Mouse (Mus musculus): ENCODE results near the gene Igsf9. TPM values are rescaled to one million over a fixed set of nuclear protein-coding genes. Genes with fewer than 3 reads are reported as not detected.

The Igsf9 gene
- polyA plus RNA-seq, 1 experiment from 2014 or later = 47.8 TPM

- 81% methylated on average over 7 of the region's 7 CpGs for WGBS
- no peak for ATAC-seq (ENCODE audit: low FRiP score)
Measured at GRCm38 (mm10) chr1:172475054-172475741, 6.4 kb upstream of the Igsf9 start, which contains the start of gene Slamf9. Gene Slamf9, plus strand, starts transcription at chr1:172475358.

GRCm38 (mm10) chr1:172478020-172478419 is 3.6 kb upstream of the Igsf9 start:
- H3K27ac ChIP-seq (ENCODE audit: low read depth, low read length) = no peak overlapping the region
- 80% methylated on average over 5 of the region's 5 CpGs for WGBS
- H3K4me1 ChIP-seq (replicated peaks; ENCODE audit: control insufficient read depth, insufficient read depth, low read length) = no peaks in the 10 kb centered on the region
- 0 out of 2 replicates have a peak, but pooled peaks cover 2% of the 10 kb centered on the region for H3K27me3 ChIP-seq (ENCODE audit: control insufficient read depth, insufficient read depth, low read length)
- no peaks in the 10 kb centered on the region for H3K36me3 ChIP-seq (ENCODE audit: control insufficient read depth, insufficient read depth, low read length)
- H3K9me3 ChIP-seq (ENCODE audit: control insufficient read depth, low read length) = no peaks in the 10 kb centered on the region
- no peak overlapping the region for H3K4me3 ChIP-seq (ENCODE audit: low read depth, low read length)
- ATAC-seq (ENCODE audit: low FRiP score) (no peak), DNase-seq (ENCODE audit: low spot score) (no peak)
- H3K4me2 ChIP-seq (replicated peaks; ENCODE audit: low read depth, low read length) = no peak overlapping the region
- H3K9ac ChIP-seq (ENCODE audit: low read depth, low read length) = no peak overlapping the region

More at GRCm38 (mm10) chr1:172475054-172475741, 6.4 kb upstream of the Igsf9 start, which contains the start of gene Slamf9:
- H3K4me3 ChIP-seq (ENCODE audit: low read depth, low read length) = no peak within 1 kb of the TSS
- H3K9me3 ChIP-seq (ENCODE audit: control insufficient read depth, low read length) = no peaks in the 10 kb centered on the region
- H3K4me2 ChIP-seq (replicated peaks; ENCODE audit: low read depth, low read length) = no peak within 1 kb of the TSS
- no peaks in the 10 kb centered on the region for H3K27me3 ChIP-seq (ENCODE audit: control insufficient read depth, insufficient read depth, low read length)
- H3K9ac ChIP-seq (ENCODE audit: low read depth, low read length) = no peak within 1 kb of the TSS
- no peaks in the 10 kb centered on the region for H3K36me3 ChIP-seq (ENCODE audit: control insufficient read depth, insufficient read depth, low read length)
- H3K4me1 ChIP-seq (replicated peaks; ENCODE audit: control insufficient read depth, insufficient read depth, low read length) = no peaks in the 10 kb centered on the region
- DNase-seq (ENCODE audit: low spot score) = no peak
- H3K27ac ChIP-seq (ENCODE audit: low read depth, low read length) = no peak within 1 kb of the TSS

- DNase-seq (ENCODE audit: low spot score) = no peak
- 88% methylated on average over 4 of the region's 4 CpGs for WGBS
- no peak overlapping the region for H3K9ac ChIP-seq (ENCODE audit: low read depth, low read length)
- H3K27ac ChIP-seq (ENCODE audit: low read depth, low read length) = no peak overlapping the region
- H3K4me2 ChIP-seq (replicated peaks; ENCODE audit: low read depth, low read length) = no peak overlapping the region
- H3K36me3 ChIP-seq (ENCODE audit: control insufficient read depth, insufficient read depth, low read length) = no peaks in the 10 kb centered on the region
- H3K4me1 ChIP-seq (replicated peaks; ENCODE audit: control insufficient read depth, insufficient read depth, low read length) = peaks cover 8% of the 10 kb centered on the region
- H3K9me3 ChIP-seq (ENCODE audit: control insufficient read depth, low read length) = no peaks in the 10 kb centered on the region
- no peak for ATAC-seq (ENCODE audit: low FRiP score)
- H3K27me3 ChIP-seq (ENCODE audit: control insufficient read depth, insufficient read depth, low read length) = 0 out of 2 replicates have a peak, but pooled peaks cover 2% of the 10 kb centered on the region
- no peak overlapping the region for H3K4me3 ChIP-seq (ENCODE audit: low read depth, low read length)
Measured at GRCm38 (mm10) chr1:172480376-172480775, 1.2 kb upstream of the Igsf9 start.

- Histone ChIP-seq H3K9ac (ENCODE audit: low read depth, low read length) (peak overlapping the region; percentile 62), H3K9me3 (ENCODE audit: control insufficient read depth, low read length) (no peaks in the 10 kb centered on the region), H3K36me3 (ENCODE audit: control insufficient read depth, insufficient read depth, low read length) (no peaks in the 10 kb centered on the region), H3K27ac (ENCODE audit: low read depth, low read length) (no peak overlapping the region), H3K27me3 (ENCODE audit: control insufficient read depth, insufficient read depth, low read length) (0 out of 2 replicates have a peak, but pooled peaks cover 2% of the 10 kb centered on the region), H3K4me2 (replicated peaks; ENCODE audit: low read depth, low read length) (peak overlapping the region; percentile 86), H3K4me1 (replicated peaks; ENCODE audit: control insufficient read depth, insufficient read depth, low read length) (peaks cover 15% of the 10 kb centered on the region), H3K4me3 (ENCODE audit: low read depth, low read length) (peak overlapping the region; percentile 62; the same call in 1 of the 2 replicates)
- WGBS = 18% methylated on average over 13 of the region's 13 CpGs
- no peak for DNase-seq (ENCODE audit: low spot score)
- no peak for ATAC-seq (ENCODE audit: low FRiP score)
Measured at GRCm38 (mm10) chr1:172481111-172481510, 477 bp upstream of the Igsf9 start.

GRCm38 (mm10) chr1:172482518-172483360 is 1.2 kb downstream of the Igsf9 start:
- H3K9ac ChIP-seq (ENCODE audit: low read depth, low read length) = peak overlapping the region; percentile 80
- peak overlapping the region; percentile 62 for H3K4me3 ChIP-seq (ENCODE audit: low read depth, low read length)
- H3K4me1 ChIP-seq (replicated peaks; ENCODE audit: control insufficient read depth, insufficient read depth, low read length) = peaks cover 22% of the 10 kb centered on the region
- WGBS = 3% methylated on average over 12 of the region's 12 CpGs
- no peaks in the 10 kb centered on the region for H3K9me3 ChIP-seq (ENCODE audit: control insufficient read depth, low read length)
- peak; percentile 37 for DNase-seq (ENCODE audit: low spot score)
- ATAC-seq (ENCODE audit: low FRiP score) = peak; percentile 2; the same call in 1 of the 2 replicates
- H3K36me3 ChIP-seq (ENCODE audit: control insufficient read depth, insufficient read depth, low read length) = no peaks in the 10 kb centered on the region
- H3K4me2 ChIP-seq (replicated peaks; ENCODE audit: low read depth, low read length) = peak overlapping the region; percentile 86
- H3K27ac ChIP-seq (ENCODE audit: low read depth, low read length) = peak overlapping the region; percentile 58; the same call in 1 of the 2 replicates
- H3K27me3 ChIP-seq (ENCODE audit: control insufficient read depth, insufficient read depth, low read length) = 0 out of 2 replicates have a peak, but pooled peaks cover 2% of the 10 kb centered on the region

- peak overlapping the region; percentile 86 for H3K4me2 ChIP-seq (replicated peaks; ENCODE audit: low read depth, low read length)
- DNase-seq (ENCODE audit: low spot score) (peak; percentile 26), ATAC-seq (ENCODE audit: low FRiP score) (no peak)
- peak overlapping the region; percentile 58; the same call in 1 of the 2 replicates for H3K27ac ChIP-seq (ENCODE audit: low read depth, low read length)
- H3K4me1 ChIP-seq (replicated peaks; ENCODE audit: control insufficient read depth, insufficient read depth, low read length) = peaks cover 22% of the 10 kb centered on the region
- 0 out of 2 replicates have a peak, but pooled peaks cover 2% of the 10 kb centered on the region for H3K27me3 ChIP-seq (ENCODE audit: control insufficient read depth, insufficient read depth, low read length)
- peak overlapping the region; percentile 80 for H3K9ac ChIP-seq (ENCODE audit: low read depth, low read length)
- 4% methylated on average over 4 of the region's 4 CpGs for WGBS
- H3K4me3 ChIP-seq (ENCODE audit: low read depth, low read length) = peak overlapping the region; percentile 62
- no peaks in the 10 kb centered on the region for H3K36me3 ChIP-seq (ENCODE audit: control insufficient read depth, insufficient read depth, low read length)
- no peaks in the 10 kb centered on the region for H3K9me3 ChIP-seq (ENCODE audit: control insufficient read depth, low read length)
Measured at GRCm38 (mm10) chr1:172483361-172483660, 1.7 kb downstream of the Igsf9 start.

- H3K27ac ChIP-seq (ENCODE audit: low read depth, low read length) = no peak overlapping the region
- no peaks in the 10 kb centered on the region for H3K9me3 ChIP-seq (ENCODE audit: control insufficient read depth, low read length)
- 0 out of 2 replicates have a peak, but pooled peaks cover 2% of the 10 kb centered on the region for H3K27me3 ChIP-seq (ENCODE audit: control insufficient read depth, insufficient read depth, low read length)
- WGBS = 42% methylated on average over 11 of the region's 11 CpGs
- DNase-seq (ENCODE audit: low spot score) = peak; percentile 23
- peak overlapping the region; percentile 62 for H3K4me3 ChIP-seq (ENCODE audit: low read depth, low read length)
- ATAC-seq (ENCODE audit: low FRiP score) = no peak
- peaks cover 22% of the 10 kb centered on the region for H3K4me1 ChIP-seq (replicated peaks; ENCODE audit: control insufficient read depth, insufficient read depth, low read length)
- no peaks in the 10 kb centered on the region for H3K36me3 ChIP-seq (ENCODE audit: control insufficient read depth, insufficient read depth, low read length)
- H3K4me2 ChIP-seq (replicated peaks; ENCODE audit: low read depth, low read length) = peak overlapping the region; percentile 86
- H3K9ac ChIP-seq (ENCODE audit: low read depth, low read length) = 0 out of 2 replicates have a peak overlapping the region, but pooled peaks have one; percentile 19
Measured at GRCm38 (mm10) chr1:172484236-172484635, 2.6 kb downstream of the Igsf9 start.

- H3K4me2 ChIP-seq (replicated peaks; ENCODE audit: low read depth, low read length) = peak overlapping the region; percentile 86
- no peaks in the 10 kb centered on the region for H3K9me3 ChIP-seq (ENCODE audit: control insufficient read depth, low read length)
- 0 out of 2 replicates have a peak, but pooled peaks cover 2% of the 10 kb centered on the region for H3K27me3 ChIP-seq (ENCODE audit: control insufficient read depth, insufficient read depth, low read length)
- H3K4me3 ChIP-seq (ENCODE audit: low read depth, low read length) = peak overlapping the region; percentile 62
- no peak overlapping the region for H3K27ac ChIP-seq (ENCODE audit: low read depth, low read length)
- H3K36me3 ChIP-seq (ENCODE audit: control insufficient read depth, insufficient read depth, low read length) = no peaks in the 10 kb centered on the region
- WGBS = 58% methylated on average over 12 of the region's 13 CpGs
- no peak for ATAC-seq (ENCODE audit: low FRiP score)
- no peak for DNase-seq (ENCODE audit: low spot score)
- no peak overlapping the region for H3K9ac ChIP-seq (ENCODE audit: low read depth, low read length)
- H3K4me1 ChIP-seq (replicated peaks; ENCODE audit: control insufficient read depth, insufficient read depth, low read length) = peaks cover 22% of the 10 kb centered on the region
Measured at GRCm38 (mm10) chr1:172484671-172485070, 3.1 kb downstream of the Igsf9 start.

Measured in hindbrain, embryonic 11.5 days (tissue).